Mouse (Mus musculus) neural tube, embryonic 14.5 days (tissue): ENCODE results near the gene Gm47995. TPM values are rescaled to one million over a fixed set of nuclear protein-coding genes. Genes with fewer than 3 reads are reported as not detected.

Experiments used
- ATAC-seq: fragments of 200-750 bp; cut with Nextera tagmentation; 2 replicates; pipeline ENCODE4 v1.8.0; 2017; ENCODE audit warnings: low read depth, mild to moderate bottlenecking, moderate TSS enrichment, moderate library complexity
- H3K27ac ChIP-seq: fragments of 300-500 bp; sonication (generic); 2 replicates; pipeline ENCODE4 v1.5.1; 2014; ENCODE audit warnings: low read depth, mild to moderate bottlenecking, control low read depth, low read length, moderate library complexity, mixed read lengths
- H3K27me3 ChIP-seq: fragments of 300-500 bp; sonication (generic); 2 replicates; pipeline ENCODE4 v1.6.1; 2014; ENCODE audit warnings: low read length; ENCODE audit not compliant: control insufficient read depth, insufficient read depth
- H3K36me3 ChIP-seq: fragments of 300-500 bp; sonication (generic); 2 replicates; pipeline ENCODE4 v1.6.1; 2014; ENCODE audit warnings: low read length, mixed read lengths; ENCODE audit not compliant: control insufficient read depth, insufficient read depth
- H3K4me1 ChIP-seq: fragments of 300-500 bp; sonication (generic); 2 replicates; pipeline ENCODE4 v1.6.1; 2014; ENCODE audit warnings: low read length; ENCODE audit not compliant: control insufficient read depth, insufficient read depth
- H3K4me2 ChIP-seq: fragments of 300-500 bp; sonication (generic); 2 replicates; pipeline ENCODE4 v1.6.1; 2014; ENCODE audit warnings: mild to moderate bottlenecking, low read depth, low read length, control low read depth
- H3K4me3 ChIP-seq: fragments of 300-500 bp; sonication (generic); 2 replicates; pipeline ENCODE4 v1.5.1; 2014; ENCODE audit warnings: low read depth, low read length, control low read depth, mixed read lengths
- H3K9ac ChIP-seq: fragments of 300-500 bp; sonication (generic); replicated peaks from 2 replicates; pipeline ENCODE4 v1.6.1; 2014; ENCODE audit warnings: low read depth, mild to moderate bottlenecking, control low read depth, low read length, mixed read lengths
- H3K9me3 ChIP-seq: fragments of 300-500 bp; sonication (generic); 2 replicates; pipeline ENCODE4 v1.6.1; 2016; ENCODE audit warnings: low read length; ENCODE audit not compliant: control insufficient read depth
- WGBS: fragments of 180-500 bp; shearing (Covaris S2); extraction: QIAGEN DNeasy Blood & Tissue Kit; methylation state at CpG from one replicate; pipeline ENCODE4 v1.1.7; 2014; 5-methylcytosine and 5-hydroxymethylcytosine counted together
- polyA plus RNA-seq: library from polyadenylated mRNA; unstranded; fragments of >200 nt; fragmentation: Nextera tagmentation; extraction: Ambion mirVana; gene quantifications from 2 replicates; pipeline ENCODE4 v1.2.1, GENCODE M21; 2014

Gm47995 gene
- polyA plus RNA-seq, 1 experiment from 2014 or later = not detected

- Histone ChIP-seq H3K4me3 (no peak overlapping the region), H3K4me1 (peaks cover 6% of the 10 kb centered on the region; the same call in 1 of the 2 replicates), H3K9ac (no peak overlapping the region), H3K36me3 (no peaks in the 10 kb centered on the region), H3K4me2 (no peak overlapping the region), H3K27ac (no peak overlapping the region), H3K9me3 (no peaks in the 10 kb centered on the region), H3K27me3 (no peaks in the 10 kb centered on the region)
- ATAC-seq = no peak
- 92% methylated on average over 2 of the region's 2 CpGs for WGBS
Measured at GRCm38 (mm10) chr1:151158857-151159510, 39.3 kb upstream of the Gm47995 start.

GRCm38 (mm10) chr1:151166031-151166430, 32.2 kb upstream of the Gm47995 start:
- Histone ChIP-seq H3K4me2 (no peak overlapping the region), H3K4me1 (peaks cover 10% of the 10 kb centered on the region; the same call in 1 of the 2 replicates), H3K36me3 (no peaks in the 10 kb centered on the region), H3K27ac (no peak overlapping the region), H3K9me3 (no peaks in the 10 kb centered on the region), H3K9ac (no peak overlapping the region), H3K27me3 (no peaks in the 10 kb centered on the region), H3K4me3 (no peak overlapping the region)
- WGBS = 27% methylated on average over 8 of the region's 8 CpGs
- no peak for ATAC-seq

- H3K9me3 ChIP-seq = no peaks in the 10 kb centered on the region
- H3K4me2 ChIP-seq = no peak overlapping the region
- no peak overlapping the region for H3K9ac ChIP-seq
- H3K27me3 ChIP-seq = no peaks in the 10 kb centered on the region
- no peak overlapping the region for H3K4me3 ChIP-seq
- no peak overlapping the region for H3K27ac ChIP-seq
- peaks cover 10% of the 10 kb centered on the region; the same call in 1 of the 2 replicates for H3K4me1 ChIP-seq
- H3K36me3 ChIP-seq = no peaks in the 10 kb centered on the region
- peak; percentile 59; the same call in 1 of the 2 replicates for ATAC-seq
- 7% methylated on average over 12 of the region's 12 CpGs for WGBS
Measured at GRCm38 (mm10) chr1:151167297-151168047, 30.8 kb upstream of the Gm47995 start.

- no peak for ATAC-seq
- H3K9ac ChIP-seq = no peak overlapping the region
- H3K4me3 ChIP-seq = no peak overlapping the region
- H3K4me2 ChIP-seq = no peak overlapping the region
- no peaks in the 10 kb centered on the region for H3K36me3 ChIP-seq
- no peaks in the 10 kb centered on the region for H3K27me3 ChIP-seq
- peaks cover 10% of the 10 kb centered on the region; the same call in 1 of the 2 replicates for H3K4me1 ChIP-seq
- H3K27ac ChIP-seq = no peak overlapping the region
- H3K9me3 ChIP-seq = no peaks in the 10 kb centered on the region
- whole genome bisulfite sequencing = 73% methylated on average over 3 of the region's 3 CpGs
Measured at GRCm38 (mm10) chr1:151168637-151169036, 29.6 kb upstream of the Gm47995 start.

GRCm38 (mm10) chr1:151171572-151172461, 26.4 kb upstream of the Gm47995 start:
- Histone ChIP-seq H3K27ac (no peak overlapping the region), H3K4me2 (no peak overlapping the region), H3K9ac (no peak overlapping the region), H3K27me3 (no peaks in the 10 kb centered on the region), H3K4me3 (no peak overlapping the region), H3K9me3 (no peaks in the 10 kb centered on the region), H3K36me3 (no peaks in the 10 kb centered on the region), H3K4me1 (peaks cover 10% of the 10 kb centered on the region; the same call in 1 of the 2 replicates)
- WGBS = 73% methylated on average over 2 of the region's 2 CpGs
- ATAC-seq = no peak

GRCm38 (mm10) chr1:151177030-151177936, 21.0 kb upstream of the Gm47995 start:
- H3K27ac ChIP-seq = no peak overlapping the region
- H3K9ac ChIP-seq = no peak overlapping the region
- peak; percentile 79 for ATAC-seq

GRCm38 (mm10) chr1:151177937-151178271, 20.3 kb upstream of the Gm47995 start:
- Histone ChIP-seq H3K4me2 (peak overlapping the region; percentile 41), H3K4me3 (peak overlapping the region; percentile 15; the same call in 1 of the 2 replicates), H3K9me3 (no peaks in the 10 kb centered on the region), H3K4me1 (no peaks in the 10 kb centered on the region), H3K36me3 (no peaks in the 10 kb centered on the region), H3K27me3 (no peaks in the 10 kb centered on the region), H3K27ac (no peak overlapping the region), H3K9ac (no peak overlapping the region)
- 8% methylated on average over 4 of the region's 4 CpGs for WGBS
- peak; percentile 42; the same call in 1 of the 2 replicates for ATAC-seq

More at GRCm38 (mm10) chr1:151177030-151177936, 21.0 kb upstream of the Gm47995 start:
- Histone ChIP-seq H3K27me3 (no peaks in the 10 kb centered on the region), H3K4me3 (peak overlapping the region; percentile 15; the same call in 1 of the 2 replicates), H3K4me1 (no peaks in the 10 kb centered on the region), H3K9me3 (no peaks in the 10 kb centered on the region), H3K4me2 (peak overlapping the region; percentile 41), H3K36me3 (no peaks in the 10 kb centered on the region)
- WGBS = 3% methylated on average over 10 of the region's 10 CpGs

- Histone ChIP-seq H3K4me3 (no peak overlapping the region), H3K4me2 (no peak overlapping the region), H3K27ac (no peak overlapping the region), H3K27me3 (no peaks in the 10 kb centered on the region), H3K9me3 (no peaks in the 10 kb centered on the region), H3K9ac (no peak overlapping the region), H3K36me3 (no peaks in the 10 kb centered on the region), H3K4me1 (no peaks in the 10 kb centered on the region)
- WGBS = 9% methylated on average over 2 of the region's 2 CpGs
- ATAC-seq = peak; percentile 50; the same call in 1 of the 2 replicates
Measured at GRCm38 (mm10) chr1:151178505-151179083, 19.7 kb upstream of the Gm47995 start.
